Mouse (Mus musculus) C2C12 (cell line): ENCODE data around the gene Smim24. TPM values are rescaled to one million over a fixed set of nuclear protein-coding genes. Genes with fewer than 3 reads are reported as not detected.

Experiments used
- H3K27me3 ChIP-seq: one replicate; pipeline ENCODE4 v1.6.1; 2011; ENCODE audit not compliant: control insufficient read depth, insufficient read depth, insufficient read length
- H3K36me3 ChIP-seq: one replicate; pipeline ENCODE4 v1.6.1; 2011; ENCODE audit not compliant: control insufficient read depth, insufficient read depth
- H3K4me3 ChIP-seq: one replicate; pipeline ENCODE4 v1.5.1; 2011; ENCODE audit warnings: mild to moderate bottlenecking, control low read depth; ENCODE audit not compliant: poor library complexity, insufficient read depth, severe bottlenecking
- H3K79me2 ChIP-seq: one replicate; pipeline ENCODE4 v1.6.1; 2011; ENCODE audit not compliant: control insufficient read depth, insufficient read depth
- H3K79me3 ChIP-seq: one replicate; pipeline ENCODE4 v1.6.1; 2011; ENCODE audit warnings: low read depth, control low read depth
- H3ac ChIP-seq: one replicate; pipeline ENCODE3; 2011; ENCODE audit warnings: low read depth; ENCODE audit not compliant: control insufficient read depth, insufficient read length
- CEBPB ChIP-seq: IDR thresholded peaks from one replicate; pipeline ENCODE4 v1.6.1; 2011; ENCODE audit warnings: low read depth, mild to moderate bottlenecking, control low read depth, moderate library complexity
- CTCF ChIP-seq: IDR thresholded peaks from one replicate; pipeline ENCODE4 v1.5.1; 2011; ENCODE audit not compliant: control insufficient read depth, insufficient read depth, insufficient read length
- FOSL1 ChIP-seq: IDR thresholded peaks from one replicate; pipeline ENCODE4 v1.8.0; 2011; ENCODE audit warnings: mild to moderate bottlenecking, low read length; ENCODE audit not compliant: poor library complexity, insufficient read depth, severe bottlenecking
- MAX ChIP-seq: IDR thresholded peaks from one replicate; pipeline ENCODE4 v1.6.1; 2011; ENCODE audit warnings: mild to moderate bottlenecking, control low read depth
- MYOD1 ChIP-seq: IDR thresholded peaks from one replicate; pipeline ENCODE4 v1.6.1; 2011; ENCODE audit warnings: low read depth; ENCODE audit not compliant: control insufficient read depth, insufficient read length
- MYOG ChIP-seq: IDR thresholded peaks from one replicate; pipeline ENCODE4 v1.6.1; 2011; ENCODE audit not compliant: control insufficient read depth, insufficient read length; ENCODE audit errors: extremely low read depth
- USF1 ChIP-seq: IDR thresholded peaks from one replicate; pipeline ENCODE4 v1.6.1; 2011; ENCODE audit warnings: low read depth, mild to moderate bottlenecking, control low read depth, moderate library complexity
- polyA plus RNA-seq: library from polyadenylated mRNA; unstranded; fragments of >200 nt; fragmentation: generic; extraction: Trizol; gene quantifications from one replicate; pipeline ENCODE4 v1.2.1, GENCODE M21; 2012; ENCODE audit warnings: missing spikeins

The Smim24 gene
- polyA plus RNA-seq, 1 experiment: 0.32 TPM

DNA sequence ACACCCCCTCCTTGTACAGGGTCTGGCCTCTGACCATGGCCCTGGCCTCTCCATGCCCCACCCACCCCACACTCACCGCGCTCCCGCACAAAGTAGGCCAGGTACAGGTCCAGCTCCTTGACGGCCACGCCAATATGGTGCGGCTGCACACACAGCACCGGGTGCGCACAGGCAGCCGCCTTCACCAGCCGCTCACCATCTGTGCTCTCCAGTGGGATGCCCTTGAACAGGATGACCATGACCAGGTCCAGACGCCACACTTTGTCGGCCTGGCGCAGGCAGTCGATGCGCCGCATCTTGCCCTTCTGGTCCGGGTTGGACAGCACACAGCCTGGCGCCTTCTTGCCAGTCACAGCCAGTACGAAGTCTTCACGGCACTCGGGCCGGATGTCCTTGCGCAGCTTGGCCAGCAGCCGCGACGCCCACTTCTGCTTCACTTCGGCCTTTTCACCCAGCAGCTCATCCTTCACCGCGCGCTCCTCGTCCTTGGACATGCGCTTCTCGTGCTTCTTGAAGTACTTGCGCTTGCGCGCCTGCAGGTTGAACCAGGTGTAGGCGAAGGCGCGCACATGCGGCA is 27.4 kb downstream of the Smim24 start:
- TF ChIP-seq MYOD1: no peak
- no peak for TF ChIP-seq CEBPB
- TF ChIP-seq MAX: no peak
- no peak for TF ChIP-seq CTCF
- TF ChIP-seq FOSL1: no peak
- TF ChIP-seq MYOG: no peak
- TF ChIP-seq USF1: no peak
- Histone ChIP-seq H3K27me3 (no peaks in the 10 kb centered on the region), H3K4me3 (no peak overlapping the region), H3K79me2 (peaks cover 100% of the 10 kb centered on the region), H3ac (no peak overlapping the region), H3K36me3 (peaks cover 73% of the 10 kb centered on the region), H3K79me3 (peaks cover 93% of the 10 kb centered on the region)

DNA sequence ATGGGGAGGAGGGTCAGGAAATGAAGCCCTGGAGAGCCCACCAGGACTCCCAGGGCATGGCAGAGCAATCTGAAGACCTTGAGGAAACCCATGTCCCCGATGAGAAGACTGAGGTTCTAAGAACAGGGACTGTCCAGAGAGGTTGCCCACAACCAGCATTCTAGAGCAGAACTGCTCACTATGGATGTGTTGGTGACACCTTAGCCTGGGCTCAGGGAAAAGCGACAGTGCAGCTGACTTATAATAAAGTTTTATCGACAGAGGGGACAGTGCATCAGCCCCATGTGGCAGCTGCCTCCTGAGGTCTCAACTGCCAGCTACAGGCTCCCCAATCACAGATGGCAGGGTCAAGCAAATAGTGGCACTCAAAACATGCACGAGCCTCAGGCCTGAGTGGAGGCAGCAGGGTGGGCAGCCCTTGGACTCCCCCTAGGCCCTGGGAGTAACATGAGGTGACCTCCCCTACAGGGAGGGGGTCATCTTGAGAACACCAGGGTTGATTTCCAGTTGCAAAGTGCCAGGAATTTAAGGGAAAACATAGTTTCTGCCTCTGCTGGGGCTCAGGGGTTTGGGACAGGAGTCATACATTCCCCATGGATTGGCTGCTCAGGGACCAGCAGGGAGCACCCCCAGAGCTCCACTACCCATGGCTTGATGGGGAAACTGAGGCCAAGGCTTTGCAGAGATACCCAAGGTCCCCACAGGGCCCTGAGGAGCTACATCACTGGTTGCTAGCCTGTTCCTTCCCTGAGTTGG is 28.4 kb downstream of the Smim24 start:
- no peaks in the 10 kb centered on the region for H3K27me3 ChIP-seq
- H3K4me3 ChIP-seq: no peak overlapping the region
- H3K79me2 ChIP-seq: peaks cover 100% of the 10 kb centered on the region
- H3ac ChIP-seq: no peak overlapping the region
- H3K36me3 ChIP-seq: peaks cover 64% of the 10 kb centered on the region
- TF ChIP-seq MYOD1 (no peak), FOSL1 (no peak), MYOG (no peak), MAX (no peak), CEBPB (no peak), CTCF (no peak), USF1 (no peak)
- H3K79me3 ChIP-seq: peaks cover 92% of the 10 kb centered on the region

DNA sequence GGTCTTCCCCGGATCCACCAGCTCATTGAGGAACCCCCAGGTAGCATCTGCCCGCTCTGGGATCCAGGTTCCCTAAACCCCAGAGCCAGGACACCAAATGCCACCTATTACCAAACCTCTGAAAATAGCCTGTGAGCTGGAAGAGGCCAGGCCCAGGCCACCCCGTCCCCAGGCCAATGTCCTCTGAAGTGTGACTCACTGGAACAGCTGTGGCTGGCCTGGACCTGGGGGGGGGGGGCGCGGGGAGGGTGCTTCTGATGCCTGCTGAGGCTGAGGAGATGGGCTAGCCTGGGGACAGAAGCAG is 28.9 kb downstream of the Smim24 start:
- no peaks in the 10 kb centered on the region for H3K27me3 ChIP-seq
- peaks cover 92% of the 10 kb centered on the region for H3K79me3 ChIP-seq

DNA sequence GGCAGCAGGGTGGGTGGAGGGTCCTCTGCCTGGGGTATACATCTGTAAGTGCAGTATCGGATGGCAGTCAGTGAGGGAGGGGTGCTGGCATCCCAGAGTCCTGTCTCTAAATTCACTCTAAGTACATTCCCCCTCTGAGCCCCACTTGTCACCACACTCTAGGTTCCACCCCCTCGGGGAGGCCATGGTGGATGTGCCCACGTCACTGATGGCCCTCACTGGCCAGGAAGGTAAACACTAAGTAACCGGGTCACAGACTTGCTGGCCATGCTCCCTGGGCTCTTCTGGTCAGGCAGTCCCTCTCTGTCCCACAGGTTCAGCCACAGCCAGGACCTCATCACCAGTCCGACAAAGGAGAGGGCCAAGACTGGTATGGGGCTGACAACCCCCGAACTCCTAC is 29.3 kb downstream of the Smim24 start:
- Histone ChIP-seq H3K27me3 (no peaks in the 10 kb centered on the region), H3K79me2 (peaks cover 99% of the 10 kb centered on the region), H3K36me3 (peaks cover 61% of the 10 kb centered on the region), H3K4me3 (no peak overlapping the region), H3ac (peak overlapping the region; percentile 8), H3K79me3 (peaks cover 94% of the 10 kb centered on the region)
- TF ChIP-seq MYOG (no peak), USF1 (no peak), CTCF (no peak), CEBPB (no peak), FOSL1 (no peak), MAX (no peak), MYOD1 (no peak)

More for the DNA sequence above, 28.9 kb downstream of the Smim24 start:
- peaks cover 100% of the 10 kb centered on the region for H3K79me2 ChIP-seq
- no peak overlapping the region for H3K4me3 ChIP-seq
- H3ac ChIP-seq: no peak overlapping the region
- TF ChIP-seq FOSL1: no peak
- no peak for TF ChIP-seq MAX
- TF ChIP-seq MYOD1: peak; percentile 71
- H3K36me3 ChIP-seq: peaks cover 61% of the 10 kb centered on the region

DNA sequence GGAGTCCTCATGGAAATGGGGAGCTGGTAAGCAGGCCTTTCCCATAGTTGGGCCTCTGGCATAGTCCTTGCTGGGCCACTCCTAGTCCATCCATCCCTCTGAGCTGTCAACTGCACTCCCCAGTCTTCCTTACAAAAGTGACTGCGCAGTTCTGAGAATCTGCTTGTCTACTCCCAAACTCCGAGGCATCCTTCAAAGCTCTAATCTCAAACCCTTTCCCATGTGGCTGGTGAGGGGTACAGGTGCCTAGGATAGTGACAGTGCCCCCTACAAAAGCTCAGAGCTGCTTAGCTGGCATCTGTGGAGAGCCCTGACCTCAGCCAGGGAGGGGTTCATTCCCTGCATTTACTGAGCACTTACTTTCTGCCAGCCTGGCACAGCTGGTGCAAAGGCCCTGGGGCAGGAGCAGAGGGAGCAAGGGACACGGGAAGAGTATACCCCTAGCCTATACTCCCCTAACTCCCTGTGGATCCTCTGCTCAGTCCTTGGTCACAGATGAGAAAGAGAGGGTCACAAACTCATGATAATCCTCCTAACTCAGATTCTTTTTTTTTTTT is 29.9 kb downstream of the Smim24 start:
- H3K79me2 ChIP-seq: peaks cover 99% of the 10 kb centered on the region
- H3K4me3 ChIP-seq: no peak overlapping the region
- no peaks in the 10 kb centered on the region for H3K27me3 ChIP-seq
- TF ChIP-seq MYOG: no peak
- TF ChIP-seq MYOD1: no peak
- no peak for TF ChIP-seq MAX
- TF ChIP-seq FOSL1: no peak
- no peak for TF ChIP-seq CTCF
- TF ChIP-seq CEBPB: no peak
- no peak for TF ChIP-seq USF1
- H3ac ChIP-seq: peak overlapping the region; percentile 8
- H3K36me3 ChIP-seq: peaks cover 56% of the 10 kb centered on the region
- H3K79me3 ChIP-seq: peaks cover 90% of the 10 kb centered on the region
